Mouse (Mus musculus) hindbrain, postnatal 0 days (tissue): ENCODE data around the gene Atp5h. TPM values are rescaled to one million over a fixed set of nuclear protein-coding genes. Genes with fewer than 3 reads are reported as not detected.
A peak's percentile ranks its signal among the peaks of the same experiment; 100 is the strongest.

ENCODE experiments used
- ATAC-seq: fragments of 200-750 bp; cut with Nextera tagmentation; 2 replicates; pipeline ENCODE4 v1.8.0; 2017; ENCODE audit warnings: mild to moderate bottlenecking, moderate TSS enrichment, moderate library complexity
- DNase-seq: peaks from one replicate; pipeline ENCODE4 v3.0.0-alpha.2; 2015; ENCODE audit warnings: low spot score
- H3K27ac ChIP-seq: fragments of 300-500 bp; sonication (generic); 2 replicates; pipeline ENCODE4 v1.5.1; 2014; ENCODE audit warnings: mild to moderate bottlenecking
- H3K27me3 ChIP-seq: fragments of 300-500 bp; sonication (generic); 2 replicates; pipeline ENCODE4 v1.6.1; 2014; ENCODE audit warnings: low read length, mixed read lengths; ENCODE audit not compliant: insufficient read depth
- H3K36me3 ChIP-seq: fragments of 300-500 bp; sonication (generic); 2 replicates; pipeline ENCODE4 v1.6.1; 2014; ENCODE audit warnings: low read length, mixed read lengths; ENCODE audit not compliant: insufficient read depth
- H3K4me1 ChIP-seq: fragments of 300-500 bp; sonication (generic); 2 replicates; pipeline ENCODE4 v1.6.1; 2014; ENCODE audit warnings: antibody characterized with exemption, low read length, mixed read lengths; ENCODE audit not compliant: insufficient read depth
- H3K4me2 ChIP-seq: fragments of 300-500 bp; sonication (generic); 2 replicates; pipeline ENCODE4 v1.6.1; 2014; ENCODE audit warnings: low read depth, mild to moderate bottlenecking, low read length, moderate library complexity, mixed read lengths
- H3K4me3 ChIP-seq: fragments of 300-500 bp; sonication (generic); 2 replicates; pipeline ENCODE4 v1.5.1; 2014; ENCODE audit warnings: low read length
- H3K9ac ChIP-seq: fragments of 300-500 bp; sonication (generic); replicated peaks from 2 replicates; pipeline ENCODE4 v1.6.1; 2014; ENCODE audit warnings: mild to moderate bottlenecking, low read length, moderate library complexity, mixed read lengths
- H3K9me3 ChIP-seq: fragments of 300-500 bp; sonication (generic); 2 replicates; pipeline ENCODE4 v1.6.1; 2016; ENCODE audit warnings: low read length, mixed read lengths
- CTCF ChIP-seq: IDR thresholded peaks from 2 replicates; pipeline ENCODE4 v1.5.1; 2016; ENCODE audit warnings: antibody characterized with exemption, control low read depth, low read depth
- WGBS: fragments of 180-500 bp; shearing (Covaris S2); extraction: QIAGEN DNeasy Blood & Tissue Kit; methylation state at CpG from one replicate; pipeline ENCODE4 v1.1.7; 2014; 5-methylcytosine and 5-hydroxymethylcytosine counted together
- polyA plus RNA-seq: library from polyadenylated mRNA; unstranded; fragments of >200 nt; fragmentation: Nextera tagmentation; extraction: Ambion mirVana; gene quantifications from 2 replicates; pipeline ENCODE4 v1.2.1, GENCODE M21; 2015
- total RNA-seq: library from RNA; depleted of rRNA; stranded (reverse); fragments of >200 nt; gene quantifications from 2 replicates; pipeline ENCODE4 v1.2.3, GENCODE M21; 2014

Gene Atp5h
- total and polyA plus RNA-seq, 2 experiments from 2014 or later: 240 to 1,097 TPM

- DNase-seq (no peak), ATAC-seq (no peak)
- Histone ChIP-seq H3K4me2 (no peak overlapping the region), H3K9ac (no peak overlapping the region), H3K36me3 (no peaks in the 10 kb centered on the region), H3K4me1 (no peaks in the 10 kb centered on the region), H3K9me3 (no peaks in the 10 kb centered on the region), H3K4me3 (no peak overlapping the region), H3K27me3 (no peaks in the 10 kb centered on the region), H3K27ac (no peak overlapping the region)
- WGBS: 90% methylated on average over 7 of the region's 7 CpGs
- TF ChIP-seq CTCF: no peak
These were observed 30.4 kb upstream of the Atp5h start for GRCm38 (mm10) chr11:115450176-115450575.

- DNase-seq: no peak
- TF ChIP-seq CTCF: no peak
- ATAC-seq: no peak
- Histone ChIP-seq H3K9ac (no peak overlapping the region), H3K36me3 (no peaks in the 10 kb centered on the region), H3K4me1 (no peaks in the 10 kb centered on the region), H3K27me3 (no peaks in the 10 kb centered on the region), H3K9me3 (no peaks in the 10 kb centered on the region), H3K4me3 (no peak overlapping the region), H3K27ac (no peak overlapping the region), H3K4me2 (no peak overlapping the region)
- WGBS: 59% methylated on average over 7 of the region's 7 CpGs
These were observed 29.2 kb upstream of the Atp5h start for GRCm38 (mm10) chr11:115448998-115449397.

- TF ChIP-seq CTCF: no peak
- 84% methylated on average over 16 of the region's 16 CpGs for WGBS
These were observed 28.3 kb upstream of the Atp5h start for GRCm38 (mm10) chr11:115448075-115448474.

GRCm38 (mm10) chr11:115447321-115447885 lies 27.6 kb upstream of the Atp5h start:
- no peaks in the 10 kb centered on the region for H3K36me3 ChIP-seq
- 82% methylated on average over 11 of the region's 11 CpGs for WGBS
- no peak for DNase-seq
- H3K9ac ChIP-seq: no peak overlapping the region
- no peak overlapping the region for H3K27ac ChIP-seq
- no peak overlapping the region for H3K4me2 ChIP-seq
- no peaks in the 10 kb centered on the region for H3K4me1 ChIP-seq
- TF ChIP-seq CTCF: no peak
- no peaks in the 10 kb centered on the region for H3K9me3 ChIP-seq
- no peaks in the 10 kb centered on the region for H3K27me3 ChIP-seq
- ATAC-seq: no peak
- no peak overlapping the region for H3K4me3 ChIP-seq

More at GRCm38 (mm10) chr11:115448075-115448474, 28.3 kb upstream of the Atp5h start:
- no peak overlapping the region for H3K9ac ChIP-seq
- ATAC-seq: no peak
- H3K27me3 ChIP-seq: no peaks in the 10 kb centered on the region
- H3K36me3 ChIP-seq: no peaks in the 10 kb centered on the region
- no peaks in the 10 kb centered on the region for H3K4me1 ChIP-seq
- no peak overlapping the region for H3K4me3 ChIP-seq
- H3K9me3 ChIP-seq: no peaks in the 10 kb centered on the region
- H3K4me2 ChIP-seq: no peak overlapping the region
- H3K27ac ChIP-seq: no peak overlapping the region
- no peak for DNase-seq

- Histone ChIP-seq H3K4me1 (no peaks in the 10 kb centered on the region), H3K27me3 (no peaks in the 10 kb centered on the region), H3K4me3 (no peak overlapping the region), H3K9ac (no peak overlapping the region), H3K4me2 (no peak overlapping the region), H3K9me3 (no peaks in the 10 kb centered on the region), H3K27ac (no peak overlapping the region), H3K36me3 (no peaks in the 10 kb centered on the region)
- ATAC-seq: no peak
- 68% methylated on average over 3 of the region's 3 CpGs for WGBS
- DNase-seq: no peak
- no peak for TF ChIP-seq CTCF
These were observed 27.1 kb upstream of the Atp5h start for GRCm38 (mm10) chr11:115446906-115447305.

GRCm38 (mm10) chr11:115441417-115441816 lies 21.7 kb upstream of the Atp5h start:
- Histone ChIP-seq H3K27me3 (no peaks in the 10 kb centered on the region), H3K4me3 (no peak overlapping the region), H3K27ac (no peak overlapping the region), H3K9ac (no peak overlapping the region), H3K4me1 (0 out of 2 replicates have a peak, but pooled peaks cover under 1% of the 10 kb centered on the region), H3K4me2 (no peak overlapping the region), H3K36me3 (no peaks in the 10 kb centered on the region), H3K9me3 (no peaks in the 10 kb centered on the region)
- WGBS: 43% methylated on average over 15 of the region's 15 CpGs
- no peak for TF ChIP-seq CTCF
- DNase-seq (peak; percentile 13), ATAC-seq (no peak; the same call in 1 of the 2 replicates)

- Histone ChIP-seq H3K4me1 (peaks cover 10% of the 10 kb centered on the region), H3K4me2 (no peak within 1 kb of the TSS), H3K27me3 (no peaks in the 10 kb centered on the region), H3K4me3 (no peak within 1 kb of the TSS), H3K9ac (no peak within 1 kb of the TSS), H3K27ac (no peak within 1 kb of the TSS), H3K36me3 (no peaks in the 10 kb centered on the region), H3K9me3 (no peaks in the 10 kb centered on the region)
- WGBS: 96% methylated on average over 9 of the region's 9 CpGs
- ATAC-seq: no peak
- peak; percentile 40 for TF ChIP-seq CTCF
- no peak for DNase-seq
These were observed 20.3 kb upstream of the Atp5h start, which contains the start of gene Trim80 for GRCm38 (mm10) chr11:115439906-115440595. Trim80 (plus strand) TSS chr11:115440545.
